Mouse (Mus musculus) hindbrain, embryonic 15.5 days (tissue): Measurements from ENCODE around the gene Kctd14. TPM values are rescaled to one million over a fixed set of nuclear protein-coding genes. Genes with fewer than 3 reads are reported as not detected.
"Not testable (repeated sequence)": the region's sequence is repeated elsewhere in the genome, so short reads cannot be mapped to it uniquely, and the experiment has no call there.

Source experiments
- ATAC-seq: fragments of 200-750 bp; cut with Nextera tagmentation; 2 replicates; pipeline ENCODE4 v1.8.0; 2017; ENCODE audit warnings: low read depth, moderate number of reproducible peaks, moderate TSS enrichment; ENCODE audit not compliant: low FRiP score
- H3K27ac ChIP-seq: fragments of 300-500 bp; sonication (generic); replicated peaks from 2 replicates; pipeline ENCODE4 v1.5.1; 2015; ENCODE audit warnings: mild to moderate bottlenecking, inconsistent platforms
- H3K27me3 ChIP-seq: fragments of 300-500 bp; sonication (generic); 2 replicates; pipeline ENCODE4 v1.6.1; 2015; ENCODE audit warnings: control low read depth, inconsistent platforms
- H3K36me3 ChIP-seq: fragments of 300-500 bp; sonication (generic); 2 replicates; pipeline ENCODE4 v1.6.1; 2015; ENCODE audit warnings: control low read depth, inconsistent platforms
- H3K4me1 ChIP-seq: fragments of 300-500 bp; sonication (generic); replicated peaks from 2 replicates; pipeline ENCODE4 v1.6.1; 2015; ENCODE audit warnings: control low read depth, inconsistent platforms
- H3K4me2 ChIP-seq: fragments of 300-500 bp; sonication (generic); 2 replicates; pipeline ENCODE4 v1.6.1; 2015; ENCODE audit warnings: moderate library complexity, mild to moderate bottlenecking, inconsistent platforms
- H3K4me3 ChIP-seq: fragments of 300-500 bp; sonication (generic); 2 replicates; pipeline ENCODE4 v1.5.1; 2015; ENCODE audit warnings: mild to moderate bottlenecking, inconsistent platforms
- H3K9ac ChIP-seq: fragments of 300-500 bp; sonication (generic); 2 replicates; pipeline ENCODE4 v1.6.1; 2015; ENCODE audit warnings: inconsistent platforms
- H3K9me3 ChIP-seq: fragments of 300-500 bp; sonication (generic); 2 replicates; pipeline ENCODE4 v1.6.1; 2016; ENCODE audit warnings: control low read depth, inconsistent platforms
- WGBS: fragments of 180-500 bp; shearing (Covaris S2); methylation state at CpG from one replicate; pipeline ENCODE4 v1.1.7; 2015; 5-methylcytosine and 5-hydroxymethylcytosine counted together
- polyA plus RNA-seq: library from polyadenylated mRNA; unstranded; fragments of >200 nt; fragmentation: Nextera tagmentation; extraction: Ambion mirVana; gene quantifications from 2 replicates; pipeline ENCODE4 v1.2.1, GENCODE M21; 2015

Kctd14 gene
- polyA plus RNA-seq, 1 experiment from 2014 or later = 1.5 TPM

DNA sequence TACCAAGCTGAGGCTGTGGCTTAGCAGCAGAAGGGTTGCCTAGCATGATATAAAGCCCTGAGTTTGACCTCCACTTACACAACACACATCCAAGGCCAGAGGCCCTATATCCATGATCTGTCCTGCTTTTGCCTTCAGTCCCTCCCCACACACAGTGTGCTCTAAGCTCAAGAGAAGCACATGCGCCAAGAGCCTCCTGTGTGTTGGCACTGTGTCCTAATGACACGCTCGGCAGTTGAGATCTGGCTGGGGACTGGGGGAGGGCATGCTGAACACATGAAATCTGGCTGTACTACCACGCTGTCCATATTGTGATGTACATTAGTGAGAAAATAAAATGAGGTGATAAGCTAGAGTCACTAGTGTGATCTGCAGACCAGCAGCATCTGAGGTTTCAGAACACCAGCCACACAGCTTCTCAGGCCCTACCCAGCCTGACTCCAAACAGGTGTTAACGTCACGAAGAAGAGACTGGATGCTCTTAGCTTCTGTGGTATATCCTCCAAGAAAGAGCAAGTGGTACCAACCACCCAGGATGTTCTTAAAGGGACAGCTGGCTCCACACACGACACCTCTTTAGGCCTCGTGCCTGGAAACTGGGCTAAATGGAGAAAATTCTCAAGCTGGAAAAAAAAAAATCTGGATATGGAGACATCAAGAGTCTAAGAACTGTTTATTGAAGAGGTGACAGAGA lies 30.0 kb upstream of the Kctd14 start:
- H3K4me2 ChIP-seq = no peak overlapping the region
- no peak for ATAC-seq
- H3K27ac ChIP-seq = no peak overlapping the region
- no peak overlapping the region for H3K4me3 ChIP-seq
- no peak overlapping the region for H3K9ac ChIP-seq
- H3K4me1 ChIP-seq = peaks cover 18% of the 10 kb centered on the region; the same call in 1 of the 2 replicates
- H3K9me3 ChIP-seq = no peaks in the 10 kb centered on the region
- 62% methylated on average over 8 of the region's 8 CpGs for WGBS
- no peaks in the 10 kb centered on the region for H3K27me3 ChIP-seq
- H3K36me3 ChIP-seq = no peaks in the 10 kb centered on the region

GRCm38 (mm10) chr7:97423754-97424153 lies 27.4 kb upstream of the Kctd14 start:
- WGBS = 63% methylated on average over 5 of the region's 5 CpGs

DNA sequence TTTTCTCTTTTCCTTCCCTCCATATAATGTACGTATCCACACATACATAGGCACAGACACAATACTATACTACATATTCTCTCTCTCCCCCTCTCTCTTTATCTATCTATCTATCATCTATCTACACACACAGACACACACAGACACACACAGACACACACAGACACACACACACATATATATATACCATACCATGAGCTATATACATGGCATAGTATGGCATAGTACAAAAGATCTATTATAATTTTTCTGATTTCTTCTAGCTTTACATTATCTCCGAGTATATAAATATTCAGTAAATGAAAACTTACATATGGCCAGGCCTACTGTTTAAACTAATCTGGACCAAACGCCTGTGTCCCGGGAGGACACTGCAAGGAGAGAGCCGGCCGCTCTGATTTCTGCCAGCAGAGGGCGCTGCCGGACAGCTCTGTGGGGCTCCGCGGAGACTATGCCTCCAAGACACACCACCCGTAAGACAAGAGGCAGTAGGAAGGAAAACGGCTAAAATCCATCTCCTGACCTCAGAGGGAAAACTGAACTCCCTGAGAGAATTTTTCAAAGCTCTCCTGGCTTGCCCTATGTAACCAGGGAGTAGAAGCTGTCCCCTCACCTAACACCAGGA lies 26.4 kb upstream of the Kctd14 start:
- Histone ChIP-seq H3K4me3 (no peak overlapping the region), H3K9me3 (no peaks in the 10 kb centered on the region), H3K27me3 (no peaks in the 10 kb centered on the region), H3K9ac (no peak overlapping the region), H3K36me3 (no peaks in the 10 kb centered on the region), H3K4me1 (peaks cover 20% of the 10 kb centered on the region), H3K27ac (no peak overlapping the region), H3K4me2 (peak overlapping the region; percentile 13; the same call in 1 of the 2 replicates)
- peak; percentile 82 for ATAC-seq
- WGBS = 10% methylated on average over 12 of the region's 12 CpGs

More at GRCm38 (mm10) chr7:97423754-97424153, 27.4 kb upstream of the Kctd14 start:
- H3K27ac ChIP-seq = no peak overlapping the region
- no peak overlapping the region for H3K4me3 ChIP-seq
- H3K9ac ChIP-seq = no peak overlapping the region
- H3K27me3 ChIP-seq = no peaks in the 10 kb centered on the region
- no peak overlapping the region for H3K4me2 ChIP-seq
- peaks cover 12% of the 10 kb centered on the region; the same call in 1 of the 2 replicates for H3K4me1 ChIP-seq
- H3K9me3 ChIP-seq = no peaks in the 10 kb centered on the region
- ATAC-seq = no peak
- no peaks in the 10 kb centered on the region for H3K36me3 ChIP-seq

GRCm38 (mm10) chr7:97426566-97426965 lies 24.6 kb upstream of the Kctd14 start:
- ATAC-seq = no peak
- Histone ChIP-seq H3K27me3 (no peaks in the 10 kb centered on the region), H3K4me2 (no peak overlapping the region), H3K4me3 (no peak overlapping the region), H3K4me1 (peaks cover 19% of the 10 kb centered on the region), H3K36me3 (no peaks in the 10 kb centered on the region), H3K9ac (no peak overlapping the region), H3K9me3 (no peaks in the 10 kb centered on the region), H3K27ac (no peak overlapping the region)
- WGBS = 70% methylated on average over 6 of the region's 6 CpGs

DNA sequence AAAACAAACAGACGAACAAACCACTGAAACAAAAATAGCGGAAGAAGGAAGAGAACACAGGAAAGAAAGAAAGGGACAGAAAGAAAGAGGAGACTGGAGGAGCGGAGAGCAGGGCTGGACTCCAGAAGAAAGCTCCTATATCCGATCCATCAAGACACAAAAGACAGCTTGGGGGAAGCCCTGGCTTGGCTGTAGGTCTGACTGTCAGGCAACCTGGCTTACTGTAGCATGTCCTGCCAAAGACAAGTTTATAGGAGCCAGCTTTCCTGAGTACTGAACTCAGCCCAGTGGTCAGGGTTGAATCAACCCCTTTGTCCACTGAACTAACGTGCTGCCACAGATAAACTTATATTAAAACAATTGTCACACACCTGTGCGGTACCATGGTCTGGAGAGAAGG lies 23.8 kb upstream of the Kctd14 start:
- no peaks in the 10 kb centered on the region for H3K36me3 ChIP-seq
- H3K4me1 ChIP-seq = peaks cover 19% of the 10 kb centered on the region
- H3K9me3 ChIP-seq = no peaks in the 10 kb centered on the region
- 75% methylated on average over 6 of the region's 6 CpGs for WGBS
- H3K9ac ChIP-seq = no peak overlapping the region
- H3K4me3 ChIP-seq = no peak overlapping the region
- no peaks in the 10 kb centered on the region for H3K27me3 ChIP-seq
- H3K4me2 ChIP-seq = no peak overlapping the region
- ATAC-seq = no peak
- no peak overlapping the region for H3K27ac ChIP-seq

DNA sequence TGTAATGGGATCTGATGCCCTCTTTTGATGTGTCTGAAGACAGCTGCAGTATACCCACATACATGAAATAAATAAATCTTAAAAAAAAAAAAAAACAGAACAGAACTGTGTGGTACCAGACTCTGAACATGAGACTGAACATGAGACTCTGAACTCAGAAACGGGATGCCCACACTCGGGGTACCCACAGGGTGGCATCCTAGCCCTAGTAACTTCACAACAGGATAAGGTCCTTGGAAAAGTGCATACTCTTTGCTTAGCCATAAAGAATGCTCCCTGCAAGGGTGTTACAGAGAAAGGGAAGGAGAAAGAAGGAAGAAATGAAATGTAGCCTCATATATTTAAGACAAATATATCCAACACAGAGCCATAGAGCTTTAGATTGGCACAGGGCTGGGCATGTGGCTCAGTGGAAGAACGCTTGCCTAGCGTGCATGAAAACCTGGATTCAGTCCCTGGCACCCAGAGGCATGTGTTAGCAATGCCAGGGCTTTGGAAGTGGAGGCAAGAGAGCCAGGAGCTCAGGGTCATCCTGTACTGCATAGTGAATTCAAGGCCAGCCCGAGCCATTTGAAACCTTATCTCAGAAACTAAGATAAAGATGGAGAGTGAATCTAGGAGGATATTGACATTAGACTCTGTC lies 23.2 kb upstream of the Kctd14 start:
- H3K36me3 ChIP-seq = no peaks in the 10 kb centered on the region
- 75% methylated on average over 5 of the region's 5 CpGs for WGBS
- ATAC-seq = 0 out of 2 replicates have a peak, but pooled peaks have one; percentile 35
- no peak overlapping the region for H3K9ac ChIP-seq
- no peaks in the 10 kb centered on the region for H3K9me3 ChIP-seq
- peak overlapping the region; percentile 48 for H3K27ac ChIP-seq
- no peak overlapping the region for H3K4me3 ChIP-seq
- no peak overlapping the region for H3K4me2 ChIP-seq
- H3K4me1 ChIP-seq = peaks cover 19% of the 10 kb centered on the region
- no peaks in the 10 kb centered on the region for H3K27me3 ChIP-seq

- 3% methylated on average over 5 of the region's 5 CpGs for whole genome bisulfite sequencing
- H3K27ac ChIP-seq = peak overlapping the region; percentile 73
Measured at GRCm38 (mm10) chr7:97429705-97430104, 21.4 kb upstream of the Kctd14 start.

DNA sequence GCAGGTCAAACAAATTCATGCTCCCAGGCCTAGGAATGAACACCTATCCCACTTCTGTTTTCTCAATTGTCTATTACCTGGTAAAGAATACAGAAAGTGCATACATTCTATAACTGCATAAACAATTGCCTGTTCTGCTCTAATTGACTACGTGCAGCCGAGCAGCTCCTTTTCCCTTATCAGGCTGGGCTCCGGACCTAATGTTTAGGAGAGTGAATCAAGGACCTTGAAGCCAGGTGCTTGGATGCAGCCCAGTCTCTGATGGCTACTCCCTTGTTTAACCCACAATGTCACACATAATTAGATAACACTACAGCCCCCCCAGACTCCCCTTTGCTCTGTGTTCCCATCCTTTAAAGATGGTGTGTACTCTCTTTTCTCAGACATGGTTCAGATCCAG lies 17.6 kb upstream of the Kctd14 start:
- H3K4me1 ChIP-seq = peaks cover 15% of the 10 kb centered on the region
- not testable (repeated sequence) for ATAC-seq, H3K36me3 ChIP-seq, H3K4me2 ChIP-seq, H3K9ac ChIP-seq, H3K27ac ChIP-seq, H3K27me3 ChIP-seq, H3K9me3 ChIP-seq, H3K4me3 ChIP-seq
- 76% methylated on average over 3 of the region's 3 CpGs for WGBS

More at GRCm38 (mm10) chr7:97429705-97430104, 21.4 kb upstream of the Kctd14 start:
- ATAC-seq = peak; percentile 74
- Histone ChIP-seq H3K4me2 (peak overlapping the region; percentile 20), H3K4me1 (peaks cover 19% of the 10 kb centered on the region), H3K27me3 (no peaks in the 10 kb centered on the region), H3K36me3 (no peaks in the 10 kb centered on the region), H3K9ac (no peak overlapping the region), H3K4me3 (no peak overlapping the region), H3K9me3 (no peaks in the 10 kb centered on the region)

- H3K9me3 ChIP-seq = no peaks in the 10 kb centered on the region
- no peak for ATAC-seq
- H3K4me3 ChIP-seq = no peak overlapping the region
- 82% methylated on average over 10 of the region's 10 CpGs for WGBS
- no peak overlapping the region for H3K9ac ChIP-seq
- no peaks in the 10 kb centered on the region for H3K27me3 ChIP-seq
- H3K36me3 ChIP-seq = no peaks in the 10 kb centered on the region
- no peak overlapping the region for H3K27ac ChIP-seq
- peaks cover 9% of the 10 kb centered on the region for H3K4me1 ChIP-seq
- H3K4me2 ChIP-seq = no peak overlapping the region
Measured at GRCm38 (mm10) chr7:97434517-97434916, 16.6 kb upstream of the Kctd14 start.

GRCm38 (mm10) chr7:97438986-97439385 lies 12.1 kb upstream of the Kctd14 start:
- no peak overlapping the region for H3K4me3 ChIP-seq
- H3K27me3 ChIP-seq = no peaks in the 10 kb centered on the region
- ATAC-seq = no peak
- H3K27ac ChIP-seq = no peak overlapping the region
- no peaks in the 10 kb centered on the region for H3K36me3 ChIP-seq
- H3K9ac ChIP-seq = no peak overlapping the region
- H3K4me2 ChIP-seq = no peak overlapping the region
- no peaks in the 10 kb centered on the region for H3K9me3 ChIP-seq
- no peaks in the 10 kb centered on the region for H3K4me1 ChIP-seq

GRCm38 (mm10) chr7:97446171-97446925 lies 4.8 kb upstream of the Kctd14 start:
- H3K4me2 ChIP-seq = no peak overlapping the region
- 0 out of 2 replicates have a peak, but pooled peaks cover 5% of the 10 kb centered on the region for H3K4me1 ChIP-seq
- ATAC-seq = peak; percentile 97
- no peaks in the 10 kb centered on the region for H3K9me3 ChIP-seq
- no peaks in the 10 kb centered on the region for H3K36me3 ChIP-seq
- H3K9ac ChIP-seq = no peak overlapping the region
- H3K27ac ChIP-seq = peak overlapping the region; percentile 85
- no peak overlapping the region for H3K4me3 ChIP-seq
- H3K27me3 ChIP-seq = no peaks in the 10 kb centered on the region
- WGBS = 22% methylated on average over 6 of the region's 6 CpGs
